Mouse (Mus musculus): ENCODE data around the gene Sctr. TPM values are rescaled to one million over a fixed set of nuclear protein-coding genes. Genes with fewer than 3 reads are reported as not detected.
A peak's percentile ranks its signal among the peaks of the same experiment; 100 is the strongest.

Sctr gene
- 0.11 and 0.32 TPM in 2 replicates for polyA plus RNA-seq (2014; fragmentation: Nextera tagmentation; extraction: Ambion mirVana)

GRCm38 (mm10) chr1:120006844-120007790, at the start of gene Sctr:
Gene Sctr, plus strand, starts transcription at chr1:120006894.
- peak within 1 kb of the TSS; percentile 57 for H3K9ac ChIP-seq (ENCODE audit: low read length)
- H3K9me3 ChIP-seq (ENCODE audit: control insufficient read depth, low read length): no peaks in the 10 kb centered on the region
- peak; percentile 29; the same call in 1 of the 2 replicates for ATAC-seq (ENCODE audit: insufficient number of reproducible peaks, insufficient read depth, low FRiP score, low read depth)
- H3K4me1 ChIP-seq (ENCODE audit: control insufficient read depth in 2 of 2, insufficient read depth in 2 of 2, low read length in 2 of 2): peaks cover 16 to 19% of the 10 kb centered on the region in 2 experiments
- peak within 1 kb of the TSS; percentile 77 for H3K4me2 ChIP-seq (ENCODE audit: low read length)
- no peaks in the 10 kb centered on the region for H3K36me3 ChIP-seq (ENCODE audit: control insufficient read depth, insufficient read depth, low read length)
- peak within 1 kb of the TSS; percentile 43 to 45 for H3K4me3 ChIP-seq (ENCODE audit: control insufficient read depth in 1 of 2, insufficient read depth in 1 of 2, low read depth in 1 of 2, low read length in 2 of 2)
- 2% methylated on average over 38 of the region's 39 CpGs for WGBS
- no peak within 1 kb of the TSS for H3K27ac ChIP-seq (replicated peaks in 1 of 2; ENCODE audit: control insufficient read depth in 1 of 2, insufficient read depth in 1 of 2, low read depth in 2 of 2, low read length in 2 of 2)
- peaks cover 18% of the 10 kb centered on the region; the same call in 1 of the 2 replicates for H3K27me3 ChIP-seq (ENCODE audit: control insufficient read depth, insufficient read depth, low read length)

DNA sequence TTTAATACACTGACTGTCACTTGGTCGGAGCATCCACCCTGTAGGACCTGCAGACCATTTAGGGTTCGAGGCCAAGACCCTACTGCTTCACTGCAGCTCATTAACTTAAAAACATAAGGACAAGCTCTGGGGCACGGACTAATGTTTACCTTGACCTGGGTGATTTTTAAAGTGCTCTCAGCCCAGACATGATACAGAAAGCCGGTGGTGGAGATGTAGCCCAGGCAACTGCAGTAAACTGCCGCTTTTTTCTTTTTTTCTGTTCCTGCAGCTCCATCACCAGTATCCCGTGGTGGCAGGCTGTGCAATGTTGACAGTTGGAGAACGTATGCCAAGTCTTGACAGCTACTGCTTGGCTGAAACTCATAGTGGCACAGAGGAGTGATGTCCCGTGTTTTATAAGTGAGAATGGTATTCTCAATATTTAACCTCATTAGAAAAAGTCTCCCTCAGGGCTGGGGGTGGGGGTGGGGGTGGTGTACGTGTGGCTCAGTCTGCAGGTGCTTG, 48.9 kb upstream of the Sctr start:
- H3K4me1 ChIP-seq (ENCODE audit: control insufficient read depth in 2 of 2, insufficient read depth in 2 of 2, low read length in 2 of 2): no peaks in the 10 kb centered on the region
- H3K4me3 ChIP-seq (ENCODE audit: control insufficient read depth in 1 of 2, insufficient read depth in 1 of 2, low read depth in 1 of 2, low read length in 2 of 2): no peak overlapping the region
- H3K27me3 ChIP-seq (ENCODE audit: control insufficient read depth, insufficient read depth, low read length): no peaks in the 10 kb centered on the region
- no peak overlapping the region for H3K27ac ChIP-seq (replicated peaks in 1 of 2; ENCODE audit: control insufficient read depth in 1 of 2, insufficient read depth in 1 of 2, low read depth in 2 of 2, low read length in 2 of 2)
- no peaks in the 10 kb centered on the region for H3K9me3 ChIP-seq (ENCODE audit: control insufficient read depth, low read length)
- H3K9ac ChIP-seq (ENCODE audit: low read length): no peak overlapping the region
- 53% methylated on average over 9 of the region's 9 CpGs for WGBS
- H3K36me3 ChIP-seq (ENCODE audit: control insufficient read depth, insufficient read depth, low read length): no peaks in the 10 kb centered on the region
- no peak overlapping the region for H3K4me2 ChIP-seq (ENCODE audit: low read length)
- no peak for ATAC-seq (ENCODE audit: insufficient number of reproducible peaks, insufficient read depth, low FRiP score, low read depth)

DNA sequence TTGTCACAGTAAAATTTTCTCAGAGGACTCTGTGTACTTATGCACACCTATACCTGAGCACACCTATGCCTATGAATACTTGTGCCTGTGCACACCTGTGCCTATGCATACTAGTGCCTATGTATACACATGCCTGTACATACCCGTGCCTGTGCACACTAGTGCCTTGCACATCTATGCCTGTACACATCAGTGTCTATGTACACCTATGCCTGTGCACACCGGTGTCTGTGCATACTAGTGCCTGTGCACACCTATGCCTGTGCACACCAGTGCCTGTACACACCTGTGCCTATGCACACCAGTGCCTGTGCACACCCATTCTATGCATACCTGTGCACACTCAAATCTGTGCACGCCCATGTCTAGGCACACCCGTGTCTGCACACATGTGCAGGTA, 47.2 kb upstream of the Sctr start:
- no peaks in the 10 kb centered on the region for H3K9me3 ChIP-seq (ENCODE audit: control insufficient read depth, low read length)
- no peak for ATAC-seq (ENCODE audit: insufficient number of reproducible peaks, insufficient read depth, low FRiP score, low read depth)
- no peaks in the 10 kb centered on the region for H3K4me1 ChIP-seq (ENCODE audit: control insufficient read depth in 2 of 2, insufficient read depth in 2 of 2, low read length in 2 of 2)
- H3K27me3 ChIP-seq (ENCODE audit: control insufficient read depth, insufficient read depth, low read length): no peaks in the 10 kb centered on the region
- no peak overlapping the region for H3K4me2 ChIP-seq (ENCODE audit: low read length)
- no peak overlapping the region for H3K9ac ChIP-seq (ENCODE audit: low read length)
- WGBS: 92% methylated on average over 4 of the region's 4 CpGs
- H3K36me3 ChIP-seq (ENCODE audit: control insufficient read depth, insufficient read depth, low read length): no peaks in the 10 kb centered on the region
- no peak overlapping the region for H3K27ac ChIP-seq (replicated peaks in 1 of 2; ENCODE audit: control insufficient read depth in 1 of 2, insufficient read depth in 1 of 2, low read depth in 2 of 2, low read length in 2 of 2)
- H3K4me3 ChIP-seq (ENCODE audit: control insufficient read depth in 1 of 2, insufficient read depth in 1 of 2, low read depth in 1 of 2, low read length in 2 of 2): no peak overlapping the region

DNA sequence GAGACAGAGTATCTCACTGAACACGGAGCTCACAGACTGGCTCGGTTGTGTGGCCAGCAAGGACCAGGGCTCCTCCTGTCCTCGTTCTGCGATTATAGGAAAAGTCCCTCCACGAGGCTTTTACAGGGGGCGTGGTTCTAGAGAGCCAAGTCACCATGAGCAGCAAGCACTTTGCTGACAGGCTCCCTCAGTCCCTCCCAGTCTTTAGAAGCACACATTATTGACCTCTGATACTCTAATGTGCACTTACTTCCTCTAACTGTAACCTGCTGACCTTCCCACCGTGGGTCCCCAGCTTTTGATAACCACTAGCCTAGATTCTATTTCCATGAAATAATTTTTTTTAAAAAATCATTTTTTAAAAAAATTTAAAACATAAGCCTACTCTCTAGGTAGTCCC, 46.8 kb upstream of the Sctr start:
- no peak overlapping the region for H3K4me2 ChIP-seq (ENCODE audit: low read length)
- no peak overlapping the region for H3K27ac ChIP-seq (replicated peaks in 1 of 2; ENCODE audit: control insufficient read depth in 1 of 2, insufficient read depth in 1 of 2, low read depth in 2 of 2, low read length in 2 of 2)
- no peaks in the 10 kb centered on the region for H3K4me1 ChIP-seq (ENCODE audit: control insufficient read depth in 2 of 2, insufficient read depth in 2 of 2, low read length in 2 of 2)
- no peaks in the 10 kb centered on the region for H3K9me3 ChIP-seq (ENCODE audit: control insufficient read depth, low read length)
- H3K9ac ChIP-seq (ENCODE audit: low read length): no peak overlapping the region
- H3K27me3 ChIP-seq (ENCODE audit: control insufficient read depth, insufficient read depth, low read length): no peaks in the 10 kb centered on the region
- H3K36me3 ChIP-seq (ENCODE audit: control insufficient read depth, insufficient read depth, low read length): no peaks in the 10 kb centered on the region
- no peak for ATAC-seq (ENCODE audit: insufficient number of reproducible peaks, insufficient read depth, low FRiP score, low read depth)
- no peak overlapping the region for H3K4me3 ChIP-seq (ENCODE audit: control insufficient read depth in 1 of 2, insufficient read depth in 1 of 2, low read depth in 1 of 2, low read length in 2 of 2)
- WGBS: 53% methylated on average over 7 of the region's 7 CpGs

GRCm38 (mm10) chr1:119965804-119966514, 40.7 kb upstream of the Sctr start:
- Histone ChIP-seq H3K27me3 (ENCODE audit: control insufficient read depth, insufficient read depth, low read length) (no peaks in the 10 kb centered on the region), H3K9ac (ENCODE audit: low read length) (no peak overlapping the region), H3K9me3 (ENCODE audit: control insufficient read depth, low read length) (no peaks in the 10 kb centered on the region), H3K4me2 (ENCODE audit: low read length) (no peak overlapping the region), H3K4me1 (ENCODE audit: control insufficient read depth in 2 of 2, insufficient read depth in 2 of 2, low read length in 2 of 2) (no peaks in the 10 kb centered on the region), H3K36me3 (ENCODE audit: control insufficient read depth, insufficient read depth, low read length) (no peaks in the 10 kb centered on the region), H3K4me3 (ENCODE audit: control insufficient read depth in 1 of 2, insufficient read depth in 1 of 2, low read depth in 1 of 2, low read length in 2 of 2) (no peak overlapping the region), H3K27ac (replicated peaks in 1 of 2; ENCODE audit: control insufficient read depth in 1 of 2, insufficient read depth in 1 of 2, low read depth in 2 of 2, low read length in 2 of 2) (no peak overlapping the region)
- WGBS: 23% methylated on average over 12 of the region's 12 CpGs
- ATAC-seq (ENCODE audit: insufficient number of reproducible peaks, insufficient read depth, low FRiP score, low read depth): no peak

GRCm38 (mm10) chr1:119973117-119973516, 33.6 kb upstream of the Sctr start:
- no peak overlapping the region for H3K4me3 ChIP-seq (ENCODE audit: control insufficient read depth in 1 of 2, insufficient read depth in 1 of 2, low read depth in 1 of 2, low read length in 2 of 2)
- no peaks in the 10 kb centered on the region for H3K36me3 ChIP-seq (ENCODE audit: control insufficient read depth, insufficient read depth, low read length)
- H3K9ac ChIP-seq (ENCODE audit: low read length): no peak overlapping the region
- H3K9me3 ChIP-seq (ENCODE audit: control insufficient read depth, low read length): no peaks in the 10 kb centered on the region
- 22% methylated on average over 4 of the region's 4 CpGs for WGBS
- H3K4me2 ChIP-seq (ENCODE audit: low read length): no peak overlapping the region
- H3K27ac ChIP-seq (replicated peaks in 1 of 2; ENCODE audit: control insufficient read depth in 1 of 2, insufficient read depth in 1 of 2, low read depth in 2 of 2, low read length in 2 of 2): no peak overlapping the region
- H3K4me1 ChIP-seq (ENCODE audit: control insufficient read depth in 2 of 2, insufficient read depth in 2 of 2, low read length in 2 of 2): no peaks in the 10 kb centered on the region
- H3K27me3 ChIP-seq (ENCODE audit: control insufficient read depth, insufficient read depth, low read length): no peaks in the 10 kb centered on the region
- ATAC-seq (ENCODE audit: insufficient number of reproducible peaks, insufficient read depth, low FRiP score, low read depth): no peak

- 70% methylated on average over 4 of the region's 4 CpGs for WGBS
- H3K4me3 ChIP-seq (ENCODE audit: control insufficient read depth in 1 of 2, insufficient read depth in 1 of 2, low read depth in 1 of 2, low read length in 2 of 2): no peak overlapping the region
Observed at GRCm38 (mm10) chr1:119975141-119975540, 31.6 kb upstream of the Sctr start.

More at GRCm38 (mm10) chr1:119975141-119975540, 31.6 kb upstream of the Sctr start:
- Histone ChIP-seq H3K27me3 (ENCODE audit: control insufficient read depth, insufficient read depth, low read length) (no peaks in the 10 kb centered on the region), H3K36me3 (ENCODE audit: control insufficient read depth, insufficient read depth, low read length) (no peaks in the 10 kb centered on the region), H3K9me3 (ENCODE audit: control insufficient read depth, low read length) (peaks cover under 1% of the 10 kb centered on the region; the same call in 1 of the 2 replicates), H3K4me2 (ENCODE audit: low read length) (no peak overlapping the region), H3K9ac (ENCODE audit: low read length) (no peak overlapping the region), H3K4me1 (ENCODE audit: control insufficient read depth in 2 of 2, insufficient read depth in 2 of 2, low read length in 2 of 2) (no peaks in the 10 kb centered on the region), H3K27ac (replicated peaks in 1 of 2; ENCODE audit: control insufficient read depth in 1 of 2, insufficient read depth in 1 of 2, low read depth in 2 of 2, low read length in 2 of 2) (no peak overlapping the region)
- ATAC-seq (ENCODE audit: insufficient number of reproducible peaks, insufficient read depth, low FRiP score, low read depth): no peak
